Mouse (Mus musculus) megakaryocyte, embryonic 14.5 days (primary cell): ENCODE data around the gene Calml4. TPM values are rescaled to one million over a fixed set of nuclear protein-coding genes. Genes with fewer than 3 reads are reported as not detected.

Experiments
- H3K27me3 ChIP-seq: replicated peaks from 2 replicates; pipeline ENCODE3; 2012; ENCODE audit warnings: inconsistent platforms
- H3K36me3 ChIP-seq: replicated peaks from 2 replicates; pipeline ENCODE3; 2012; ENCODE audit warnings: low read length, inconsistent platforms, mixed read lengths
- H3K4me1 ChIP-seq: 2 replicates; pipeline ENCODE4 v1.6.1; 2012; ENCODE audit warnings: inconsistent platforms
- H3K4me3 ChIP-seq: replicated peaks from 2 replicates; pipeline ENCODE3; 2012; ENCODE audit warnings: moderate library complexity, mild to moderate bottlenecking, inconsistent platforms
- H3K9me3 ChIP-seq: 2 replicates; pipeline ENCODE4 v1.6.1; 2012; ENCODE audit warnings: inconsistent platforms
- FLI1 ChIP-seq: IDR thresholded peaks from 2 replicates; pipeline ENCODE4 v1.6.1; 2012; ENCODE audit warnings: low read length, inconsistent platforms, mixed read lengths
- GATA1 ChIP-seq: IDR thresholded peaks from 3 replicates; pipeline ENCODE4 v1.6.1; 2012; ENCODE audit warnings: mixed read lengths, low read length, inconsistent platforms, borderline replicate concordance
- polyA plus RNA-seq: library from polyadenylated mRNA; stranded (reverse); fragments of >175 nt; gene quantifications from 2 replicates; pipeline ENCODE4 v1.2.3, GENCODE M21; 2012; ENCODE audit warnings: low replicate concordance; ENCODE audit not compliant: insufficient read depth

Calml4 gene
- polyA plus RNA-seq, 1 experiment, result 2.3 TPM

- peaks cover 47% of the 10 kb centered on the region for H3K4me1 ChIP-seq
- TF ChIP-seq GATA1, result no peak
- TF ChIP-seq FLI1, result no peak
- H3K27me3 ChIP-seq, result no peaks in the 10 kb centered on the region
- H3K9me3 ChIP-seq, result no peaks in the 10 kb centered on the region
- no peaks in the 10 kb centered on the region for H3K36me3 ChIP-seq
- no peak overlapping the region for H3K4me3 ChIP-seq
These were observed 23.0 kb upstream of the Calml4 start for GRCm38 (mm10) chr9:62834906-62835305.

DNA sequence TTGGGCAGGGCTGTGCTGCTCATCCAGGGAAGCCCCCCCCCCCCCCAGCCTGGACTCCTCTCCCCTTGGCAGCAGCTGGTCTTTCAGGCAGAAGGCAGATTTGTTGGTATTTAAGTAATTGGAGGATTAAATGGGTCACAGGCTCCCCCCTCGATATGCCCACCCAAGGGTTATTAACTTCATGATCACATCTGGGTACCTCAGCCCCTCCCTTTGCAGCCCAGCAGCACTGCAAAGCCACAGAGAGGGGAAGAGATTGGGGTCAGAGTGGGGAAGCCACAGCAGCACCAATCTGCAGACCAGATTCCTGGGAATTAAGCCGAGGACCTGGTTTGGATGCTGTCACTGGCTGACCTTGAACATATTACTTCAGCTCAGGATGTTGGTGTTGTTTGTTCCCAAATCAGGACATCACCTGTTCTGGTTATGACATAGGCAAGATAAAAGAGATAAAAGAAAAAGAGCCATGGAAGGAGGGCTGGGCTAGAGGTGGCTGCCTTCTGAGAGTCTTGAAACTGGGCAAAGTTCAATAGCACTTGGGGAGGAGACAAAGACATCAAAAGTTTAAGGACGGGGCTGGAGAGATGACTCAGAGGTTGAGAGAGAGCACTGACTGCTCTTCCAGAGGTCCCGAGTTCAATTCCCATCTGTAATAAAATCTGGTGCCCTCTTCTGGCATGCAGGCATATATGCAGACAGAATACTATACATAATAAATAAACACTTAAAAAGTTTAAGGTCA, 22.0 kb upstream of the Calml4 start:
- Histone ChIP-seq H3K9me3 (no peaks in the 10 kb centered on the region), H3K4me1 (peaks cover 50% of the 10 kb centered on the region), H3K27me3 (no peaks in the 10 kb centered on the region), H3K36me3 (peaks cover 5% of the 10 kb centered on the region), H3K4me3 (no peak overlapping the region)
- TF ChIP-seq GATA1 (no peak), FLI1 (no peak)

- Histone ChIP-seq H3K36me3 (peaks cover 11% of the 10 kb centered on the region), H3K27me3 (no peaks in the 10 kb centered on the region), H3K9me3 (no peaks in the 10 kb centered on the region), H3K4me1 (peaks cover 53% of the 10 kb centered on the region), H3K4me3 (peak overlapping the region; percentile 92)
- TF ChIP-seq FLI1 (no peak), GATA1 (no peak)
These were observed 20.3 kb upstream of the Calml4 start for GRCm38 (mm10) chr9:62837611-62838010.

- H3K9me3 ChIP-seq, result no peaks in the 10 kb centered on the region
- H3K4me1 ChIP-seq, result peaks cover 55% of the 10 kb centered on the region
- no peak for TF ChIP-seq GATA1
- TF ChIP-seq FLI1, result no peak
- peaks cover 16% of the 10 kb centered on the region for H3K36me3 ChIP-seq
- H3K4me3 ChIP-seq, result peak overlapping the region; percentile 92
- no peaks in the 10 kb centered on the region for H3K27me3 ChIP-seq
These were observed 19.8 kb upstream of the Calml4 start for GRCm38 (mm10) chr9:62838146-62838505.

- TF ChIP-seq FLI1, result no peak
- TF ChIP-seq GATA1, result no peak
- Histone ChIP-seq H3K4me3 (peak within 1 kb of the TSS; percentile 92), H3K27me3 (no peaks in the 10 kb centered on the region), H3K36me3 (peaks cover 21% of the 10 kb centered on the region), H3K9me3 (no peaks in the 10 kb centered on the region), H3K4me1 (peaks cover 59% of the 10 kb centered on the region)
These were observed 19.2 kb upstream of the Calml4 start, which contains the start of gene Cln6 for GRCm38 (mm10) chr9:62838506-62839171. Gene Cln6 (plus strand): TSS chr9:62838785.

GRCm38 (mm10) chr9:62839172-62839770, 18.6 kb upstream of the Calml4 start:
- TF ChIP-seq FLI1 (no peak), GATA1 (no peak)
- H3K27me3 ChIP-seq, result no peaks in the 10 kb centered on the region
- no peaks in the 10 kb centered on the region for H3K9me3 ChIP-seq
- H3K36me3 ChIP-seq, result peaks cover 26% of the 10 kb centered on the region
- H3K4me3 ChIP-seq, result peak overlapping the region; percentile 92
- H3K4me1 ChIP-seq, result peaks cover 66% of the 10 kb centered on the region

- H3K4me1 ChIP-seq, result peaks cover 56% of the 10 kb centered on the region
- H3K4me3 ChIP-seq, result peak overlapping the region; percentile 25
- H3K9me3 ChIP-seq, result no peaks in the 10 kb centered on the region
- TF ChIP-seq GATA1 (no peak), FLI1 (no peak)
- no peaks in the 10 kb centered on the region for H3K27me3 ChIP-seq
- H3K36me3 ChIP-seq, result peaks cover 60% of the 10 kb centered on the region
These were observed 14.4 kb upstream of the Calml4 start for GRCm38 (mm10) chr9:62843356-62844024.

- Histone ChIP-seq H3K4me3 (no peak overlapping the region), H3K9me3 (no peaks in the 10 kb centered on the region), H3K36me3 (peaks cover 70% of the 10 kb centered on the region), H3K4me1 (peaks cover 55% of the 10 kb centered on the region), H3K27me3 (no peaks in the 10 kb centered on the region)
- TF ChIP-seq GATA1 (no peak), FLI1 (no peak)
These were observed 13.4 kb upstream of the Calml4 start for GRCm38 (mm10) chr9:62844461-62844860.

DNA sequence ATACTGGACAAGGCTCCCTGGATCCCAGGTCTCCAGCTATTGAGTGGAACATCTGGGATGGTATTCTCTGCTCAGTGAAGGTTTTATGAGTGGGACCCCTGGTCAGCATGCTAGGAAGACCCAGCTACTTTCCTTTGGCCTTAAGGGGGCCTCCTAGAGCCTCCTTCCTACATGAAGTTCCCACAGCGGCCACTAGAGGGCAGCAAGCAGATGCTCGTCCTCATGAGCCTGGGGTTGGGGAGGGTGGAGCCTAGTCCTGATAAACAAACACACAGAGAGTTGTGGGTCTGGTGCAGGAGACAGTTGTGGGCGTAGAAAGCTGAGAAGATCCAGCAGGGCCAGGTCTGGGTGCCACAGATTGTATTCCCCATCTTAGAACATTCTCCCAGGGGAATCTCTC, 10.2 kb upstream of the Calml4 start:
- Histone ChIP-seq H3K4me1 (peaks cover 52% of the 10 kb centered on the region), H3K27me3 (no peaks in the 10 kb centered on the region), H3K4me3 (no peak overlapping the region), H3K9me3 (no peaks in the 10 kb centered on the region), H3K36me3 (peaks cover 86% of the 10 kb centered on the region)
- TF ChIP-seq FLI1 (no peak), GATA1 (no peak)

- peaks cover 77% of the 10 kb centered on the region for H3K36me3 ChIP-seq
- H3K27me3 ChIP-seq, result no peaks in the 10 kb centered on the region
- TF ChIP-seq GATA1 (no peak), FLI1 (no peak)
- H3K9me3 ChIP-seq, result no peaks in the 10 kb centered on the region
- H3K4me3 ChIP-seq, result no peak overlapping the region
- peaks cover 49% of the 10 kb centered on the region for H3K4me1 ChIP-seq
These were observed 9.2 kb upstream of the Calml4 start for GRCm38 (mm10) chr9:62848641-62849040.
